ENCODE assay signal across 18 mouse cellular contexts in the genomic region with DNA sequence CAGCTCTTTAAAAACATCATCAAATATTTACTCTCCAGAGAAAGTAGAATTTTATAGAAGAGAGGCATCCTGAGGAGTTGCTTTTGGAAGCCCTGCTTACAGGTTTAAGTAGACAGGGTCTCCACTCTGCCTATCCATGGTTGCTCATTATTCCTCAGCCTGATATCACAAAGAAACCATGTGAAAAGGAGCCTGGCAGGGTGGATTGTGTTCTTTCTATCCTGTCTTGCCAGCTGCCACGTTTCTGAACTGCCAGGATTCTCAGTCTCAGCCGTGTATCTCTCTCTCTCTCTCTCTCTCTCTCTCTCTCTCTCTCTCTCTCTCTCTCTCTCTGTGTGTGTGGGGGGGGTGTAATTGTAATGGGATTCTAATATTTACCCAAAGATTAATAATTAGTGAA.
"Had no signal": no experiment of that assay in that cellular context is flagged by ENCODE, and none has a peak within 500 bp of the region (broad histone marks: within the 10 kb centered on the region; RNA-seq: fewer than 3 reads in every experiment).

No protein-coding gene starts in this region.

- H3K36me3 ChIP-seq: midbrain, embryonic 13.5 days; midbrain, embryonic 15.5 days; neural tube, embryonic 13.5 days; neural tube, embryonic 15.5 days had no signal

- DNase-seq: lung, adult 18-20 months; lung, embryonic 14.5 days; lung, postnatal 10 days; lung, postnatal 4 days; retina, postnatal 1 day; right cerebral cortex, adult 18-20 months; right cerebral cortex, postnatal 25 days; right cerebral cortex, postnatal 4 days; spleen, adult 18-20 months; thymus, adult 18-20 months; thymus, postnatal 14 days; thymus, postnatal 36 days had no signal

- H3K27me3 ChIP-seq: midbrain, embryonic 13.5 days; midbrain, embryonic 15.5 days; neural tube, embryonic 15.5 days had no signal

- H3K27ac ChIP-seq: midbrain, embryonic 13.5 days; midbrain, embryonic 15.5 days; neural tube, embryonic 13.5 days; neural tube, embryonic 15.5 days had no signal

- H3K9ac ChIP-seq: lung, embryonic 14.5 days; midbrain, embryonic 13.5 days; midbrain, embryonic 15.5 days; neural tube, embryonic 13.5 days; neural tube, embryonic 15.5 days had no signal

- H3K4me2 ChIP-seq: lung, embryonic 14.5 days; midbrain, embryonic 11.5 days; midbrain, embryonic 13.5 days; midbrain, embryonic 15.5 days; neural tube, embryonic 13.5 days; neural tube, embryonic 15.5 days had no signal

- H3K4me3 ChIP-seq: midbrain, embryonic 13.5 days; midbrain, embryonic 15.5 days; myocyte; neural tube, embryonic 13.5 days; neural tube, embryonic 15.5 days had no signal

- ATAC-seq: midbrain, embryonic 13.5 days; midbrain, embryonic 15.5 days had no signal

- H3K9me3 ChIP-seq: midbrain, embryonic 13.5 days; midbrain, embryonic 15.5 days; neural tube, embryonic 13.5 days; neural tube, embryonic 15.5 days had no signal
